Mouse (Mus musculus): ENCODE measurements around the gene Parp11.
A peak's percentile ranks its signal among the peaks of the same experiment; 100 is the strongest.

The Parp11 gene

GRCm38 (mm10) chr6:127449531-127450422 lies 3.1 kb downstream of the Parp11 start:
- no peak for DNase-seq

DNA sequence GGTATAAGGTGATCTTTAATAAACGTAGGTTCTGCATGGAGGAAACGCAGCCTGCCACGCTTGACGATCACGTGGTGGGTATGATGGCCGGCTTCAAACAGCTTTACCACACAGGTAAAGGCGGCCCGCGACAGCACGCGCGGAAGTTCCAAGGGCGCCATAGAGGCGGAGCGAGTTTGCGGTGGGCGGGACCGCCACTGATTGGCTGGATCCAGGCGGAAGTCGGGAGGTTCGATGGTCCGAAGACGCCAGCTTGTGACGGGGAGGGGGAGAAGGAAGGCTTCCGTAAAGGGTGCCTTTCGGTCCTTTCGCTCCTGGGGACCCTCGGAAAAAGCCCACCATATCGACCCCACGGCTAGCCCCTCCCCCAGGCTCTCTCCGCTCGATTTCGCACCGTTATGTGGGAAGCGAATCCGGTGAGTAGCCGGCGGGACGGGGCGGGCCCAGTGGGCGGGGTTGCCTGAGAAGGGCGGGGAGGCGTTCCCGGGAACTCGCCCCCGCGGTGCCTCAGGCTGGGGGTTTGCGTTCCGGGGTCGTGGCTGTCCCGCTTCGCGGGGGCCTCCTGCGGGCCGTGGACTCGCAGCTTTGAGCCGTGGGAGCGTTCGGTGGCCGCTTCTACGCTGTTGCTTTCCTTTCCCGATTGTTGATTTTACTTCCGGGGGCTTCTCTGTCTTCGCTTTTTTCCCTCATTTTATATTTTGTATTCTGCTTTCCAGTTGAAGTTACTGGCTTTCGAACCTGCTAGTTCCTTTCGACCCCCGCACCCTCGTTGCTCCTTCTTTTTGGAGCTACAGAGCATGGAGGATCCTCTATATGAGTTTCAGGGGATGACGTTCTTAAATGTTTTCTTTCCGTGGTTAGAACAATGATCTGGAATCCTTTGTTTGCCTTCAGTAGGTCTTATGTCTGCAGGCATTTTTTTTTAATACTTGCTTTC lies 7.0 kb downstream of the Parp11 start:
- DNase-seq, result peak; percentile 97

DNA sequence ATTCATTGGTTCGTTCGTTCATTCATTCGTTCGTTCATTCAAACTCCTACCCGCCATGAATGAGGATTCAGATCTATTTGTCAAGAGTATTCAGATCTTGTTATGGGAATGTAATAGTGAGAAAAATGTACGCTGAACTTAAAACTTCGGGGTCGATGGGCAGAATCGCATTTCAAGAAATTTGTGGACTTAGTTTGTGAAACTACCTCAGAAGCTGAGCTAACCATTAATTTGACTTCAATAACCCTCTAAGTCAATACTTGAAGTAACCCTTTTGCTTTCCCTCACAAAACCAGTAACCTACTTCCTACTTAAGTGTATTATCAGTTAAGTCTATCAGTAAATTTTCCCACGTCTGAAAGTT lies 7.7 kb downstream of the Parp11 start:
- DNase-seq, result no peak

DNA sequence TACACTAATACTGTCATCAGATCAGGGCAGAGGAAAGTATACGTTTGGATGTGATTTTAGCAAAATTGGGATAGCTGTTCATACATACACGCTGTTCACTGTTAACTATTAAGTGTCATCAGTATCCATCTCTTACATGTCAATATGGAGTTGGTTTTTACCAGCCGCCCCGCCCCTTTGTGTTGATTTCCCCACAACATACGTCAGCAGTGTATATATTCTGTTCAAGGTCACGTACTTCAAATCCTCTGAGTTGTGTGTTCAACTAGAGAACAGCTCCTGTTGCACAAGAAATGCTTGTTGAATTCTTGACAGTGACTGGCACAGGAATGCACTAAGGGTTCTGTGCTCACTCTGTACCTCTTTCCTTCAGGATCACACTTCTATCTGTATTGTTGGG lies 8.2 kb downstream of the Parp11 start:
- DNase-seq, result no peak

DNA sequence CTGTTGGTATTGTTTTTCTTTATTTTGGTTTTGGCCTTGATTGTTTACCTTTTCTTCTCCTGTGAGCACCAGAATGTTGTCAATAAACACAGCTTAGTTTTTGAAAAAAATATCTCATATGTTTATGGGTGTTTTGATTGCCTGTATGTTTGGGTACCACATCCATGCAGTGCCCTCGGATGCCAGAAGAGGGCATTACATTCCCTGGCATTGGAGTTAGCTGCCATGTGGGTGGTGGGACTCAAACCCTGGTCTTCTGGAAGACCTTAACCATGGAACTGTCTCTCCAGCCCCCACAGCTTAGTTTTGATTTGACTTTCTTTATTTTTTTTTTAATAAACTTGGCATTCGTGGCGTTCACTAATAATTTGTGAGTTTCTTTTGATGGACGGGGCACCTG lies 8.8 kb downstream of the Parp11 start:
- no peak for DNase-seq

DNA sequence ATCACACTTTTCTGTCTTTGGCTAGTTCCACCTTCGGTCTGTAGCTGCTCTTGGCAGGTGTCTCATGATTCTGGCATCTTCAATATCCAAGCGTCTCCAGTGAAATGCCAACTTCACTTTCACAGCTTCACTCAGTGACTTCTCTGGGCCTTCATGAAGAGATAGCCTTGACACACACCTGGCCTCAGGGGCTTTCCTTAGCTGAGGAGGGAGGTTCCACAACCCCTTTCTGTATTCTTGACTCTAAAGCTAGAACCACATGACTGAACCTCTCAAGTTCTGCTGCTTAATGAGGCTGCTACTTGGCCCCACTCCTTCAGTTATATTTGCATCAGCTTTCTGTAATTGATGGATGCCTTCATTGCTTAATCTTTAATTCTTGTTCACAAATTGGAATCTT lies 10.1 kb downstream of the Parp11 start:
- DNase-seq, result peak in 1 of 2 experiments; percentile 11

- DNase-seq, result no peak
Observed at GRCm38 (mm10) chr6:127459776-127460175, 13.1 kb downstream of the Parp11 start.

GRCm38 (mm10) chr6:127461491-127461890 lies 14.9 kb downstream of the Parp11 start:
- no peak for DNase-seq

GRCm38 (mm10) chr6:127462251-127462650 lies 15.6 kb downstream of the Parp11 start:
- no peak for DNase-seq

DNA sequence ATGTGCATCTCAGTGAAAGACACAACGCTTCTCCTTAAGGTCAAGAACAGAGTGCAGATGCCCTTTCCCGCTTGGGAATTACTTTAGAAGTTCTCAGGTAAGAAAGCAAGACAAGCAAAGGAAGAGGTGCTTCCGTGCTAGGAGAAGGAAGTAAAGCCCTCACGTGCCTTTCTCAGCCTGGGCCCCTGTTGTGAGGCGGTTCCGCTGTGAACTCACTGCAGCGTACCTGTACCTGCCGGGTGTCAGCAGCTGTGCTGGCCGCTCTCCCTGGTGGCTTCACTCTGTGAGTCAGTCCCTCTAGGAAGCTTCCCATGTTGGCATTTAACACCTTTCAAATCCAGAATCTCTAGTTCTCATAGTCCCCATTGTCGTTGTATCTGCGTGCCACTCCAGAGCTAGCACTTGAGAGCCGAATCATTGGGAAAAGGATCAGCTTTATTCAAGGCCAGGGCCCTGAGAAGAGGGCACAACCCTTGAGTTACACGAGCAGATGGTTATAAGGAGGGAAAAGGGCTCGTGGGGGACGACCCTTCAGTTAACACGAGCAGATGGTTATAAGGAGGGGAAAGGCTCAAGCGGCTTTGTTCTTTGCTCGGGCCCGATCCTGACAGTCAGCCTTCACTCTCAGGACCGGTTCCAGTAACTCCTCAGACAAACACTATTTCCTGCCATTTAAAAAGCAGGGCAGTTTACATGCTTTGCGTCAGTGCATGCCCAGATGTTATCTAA lies 16.8 kb downstream of the Parp11 start:
- no peak for DNase-seq

DNA sequence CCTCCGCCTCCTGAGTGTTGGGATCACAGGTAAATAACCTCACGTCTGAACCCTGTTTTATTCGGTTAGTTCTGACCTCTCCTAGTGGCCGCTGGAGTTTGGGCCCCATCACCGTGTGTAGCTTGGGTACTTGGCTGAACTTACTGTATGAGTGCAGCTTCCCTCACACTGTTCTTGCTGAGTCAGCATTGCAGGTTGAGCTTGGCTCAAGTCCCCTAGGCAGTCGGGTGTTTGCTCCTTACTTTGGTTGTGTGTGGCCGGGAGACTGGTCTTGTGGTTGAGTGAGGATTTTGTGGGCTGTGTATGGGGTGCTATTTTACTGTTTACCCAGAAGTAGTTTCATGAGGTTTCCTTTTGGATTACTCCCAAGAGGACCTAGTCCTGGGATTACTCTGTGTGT lies 17.9 kb downstream of the Parp11 start:
- DNase-seq, result no peak

DNA sequence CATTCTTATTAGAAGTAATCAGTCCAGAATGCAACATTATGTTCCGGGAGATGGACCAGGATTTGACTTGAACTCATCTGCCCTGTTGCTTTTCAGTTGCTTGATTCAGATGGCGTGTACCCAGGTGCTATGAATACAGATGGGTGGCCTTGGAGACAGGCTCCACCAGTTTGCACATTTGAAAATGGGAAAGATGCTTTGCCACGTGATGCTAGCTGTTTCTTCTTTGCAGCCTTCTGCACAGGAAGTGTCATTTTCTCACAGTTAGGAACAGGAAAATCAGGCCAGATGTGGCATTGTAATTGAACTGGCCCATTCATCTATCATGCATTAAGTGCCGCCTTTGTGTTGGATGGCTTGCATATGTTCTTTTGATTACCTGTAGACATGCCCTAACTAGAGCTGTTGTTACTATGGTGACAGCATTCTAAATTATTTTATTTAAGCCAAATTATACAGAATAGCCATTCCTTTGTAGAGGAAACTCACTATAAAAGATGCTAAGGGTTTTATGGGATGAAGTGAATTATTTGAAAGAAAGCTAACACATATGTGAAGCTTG lies 20.2 kb downstream of the Parp11 start:
- DNase-seq, result no peak

- DNase-seq, result peak; percentile 72 to 76
Observed at GRCm38 (mm10) chr6:127472078-127472477, 25.4 kb downstream of the Parp11 start.

DNA sequence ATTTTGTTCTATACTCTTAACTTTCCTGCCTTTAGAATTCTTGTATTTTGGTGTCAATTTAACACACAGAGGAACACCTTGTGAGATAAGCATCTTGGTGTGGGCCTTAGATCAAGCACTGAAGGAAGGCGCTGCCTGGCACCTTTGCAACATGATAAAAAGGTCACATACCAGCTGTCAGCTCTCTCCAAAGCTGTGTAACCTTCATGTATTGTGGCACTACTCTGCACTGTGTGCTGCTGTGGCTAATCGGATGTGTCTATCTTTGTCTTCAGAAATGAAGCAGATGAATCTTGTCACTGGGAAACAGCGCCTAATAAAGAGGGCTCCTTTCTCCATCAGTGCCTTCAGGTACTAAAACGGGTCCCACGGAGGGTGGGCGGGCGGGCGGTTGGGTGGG lies 27.3 kb downstream of the Parp11 start:
- DNase-seq, result no peak

DNA sequence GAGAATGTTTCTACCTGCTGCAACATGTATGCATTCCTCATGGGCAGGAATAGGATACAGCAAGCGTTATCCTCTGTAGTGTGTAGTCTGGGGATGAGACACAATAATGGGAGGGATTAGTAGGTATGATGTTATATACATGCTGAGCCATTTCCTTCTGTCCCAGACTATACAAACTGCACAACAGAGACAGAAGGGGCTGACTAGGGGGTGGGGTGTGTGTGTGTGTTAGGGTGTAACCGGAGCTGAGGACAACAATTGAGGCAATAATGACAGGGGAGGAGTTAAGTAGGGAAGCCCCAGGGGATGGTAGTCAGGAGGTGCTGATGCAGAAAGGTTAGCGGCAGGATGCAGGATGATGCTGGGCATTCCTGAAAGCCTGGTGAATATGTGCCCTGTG lies 28.6 kb downstream of the Parp11 start:
- no peak for DNase-seq

- DNase-seq, result no peak
Observed at GRCm38 (mm10) chr6:127491046-127491445, 44.4 kb downstream of the Parp11 start.

DNA sequence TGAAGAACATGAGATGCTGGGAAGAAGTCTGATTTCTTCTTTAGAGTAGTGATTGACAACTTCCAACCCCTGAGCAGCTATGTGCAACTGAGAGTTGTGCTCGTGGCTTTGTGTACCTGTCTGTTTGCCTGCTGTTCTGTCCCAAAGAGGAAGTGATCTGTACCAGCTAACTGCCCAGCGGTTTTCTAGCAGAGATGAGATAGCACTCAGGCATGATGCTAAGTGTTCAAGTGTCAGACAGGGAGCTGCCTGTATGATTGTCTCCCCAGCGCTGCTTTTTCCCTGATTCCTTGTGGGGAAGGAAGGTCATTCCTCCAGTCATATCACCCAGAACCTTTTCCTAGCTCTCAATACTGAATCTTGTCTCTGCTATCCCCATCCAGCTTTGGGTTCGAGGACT lies 45.9 kb downstream of the Parp11 start:
- DNase-seq, result no peak

GRCm38 (mm10) chr6:127493750-127494149 lies 47.1 kb downstream of the Parp11 start:
- DNase-seq, result no peak

DNA sequence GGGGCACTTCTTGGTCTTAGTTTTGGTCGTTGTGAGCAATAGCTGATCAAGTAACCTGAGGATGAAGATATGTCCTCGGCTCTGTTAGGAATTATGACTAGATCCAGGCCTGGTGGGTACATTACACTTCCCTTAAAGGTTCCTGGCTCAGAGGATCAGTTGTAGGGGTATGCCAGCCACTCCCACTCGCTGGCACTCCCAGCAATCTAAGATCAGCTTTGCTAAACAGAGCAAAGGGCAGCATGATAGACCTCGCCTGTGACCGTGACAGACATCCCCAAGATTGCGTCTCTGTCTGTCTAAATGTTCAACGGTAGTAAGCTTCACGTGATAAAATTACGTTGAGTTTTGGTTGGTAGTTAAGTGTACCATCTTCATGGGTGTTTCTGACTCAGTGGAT lies 47.7 kb downstream of the Parp11 start:
- no peak for DNase-seq

GRCm38 (mm10) chr6:127495251-127495650 lies 48.6 kb downstream of the Parp11 start:
- DNase-seq, result no peak

GRCm38 (mm10) chr6:127495876-127496275 lies 49.2 kb downstream of the Parp11 start:
- DNase-seq, result no peak

GRCm38 (mm10) chr6:127496841-127497656 lies 50.4 kb downstream of the Parp11 start:
- no peak for DNase-seq
